Mouse (Mus musculus) erythroblast, embryonic 14.5 days (primary cell): ENCODE results near the gene Rab23.

Source experiments
- GATA1 ChIP-seq: IDR thresholded peaks from 2 replicates; pipeline ENCODE4 v1.6.1; 2012; ENCODE audit warnings: low read length, inconsistent platforms, mixed read lengths
- TAL1 ChIP-seq: IDR thresholded peaks from 3 replicates; pipeline ENCODE4 v1.6.1; 2012; ENCODE audit warnings: low read length, inconsistent platforms, mixed read lengths

DNA sequence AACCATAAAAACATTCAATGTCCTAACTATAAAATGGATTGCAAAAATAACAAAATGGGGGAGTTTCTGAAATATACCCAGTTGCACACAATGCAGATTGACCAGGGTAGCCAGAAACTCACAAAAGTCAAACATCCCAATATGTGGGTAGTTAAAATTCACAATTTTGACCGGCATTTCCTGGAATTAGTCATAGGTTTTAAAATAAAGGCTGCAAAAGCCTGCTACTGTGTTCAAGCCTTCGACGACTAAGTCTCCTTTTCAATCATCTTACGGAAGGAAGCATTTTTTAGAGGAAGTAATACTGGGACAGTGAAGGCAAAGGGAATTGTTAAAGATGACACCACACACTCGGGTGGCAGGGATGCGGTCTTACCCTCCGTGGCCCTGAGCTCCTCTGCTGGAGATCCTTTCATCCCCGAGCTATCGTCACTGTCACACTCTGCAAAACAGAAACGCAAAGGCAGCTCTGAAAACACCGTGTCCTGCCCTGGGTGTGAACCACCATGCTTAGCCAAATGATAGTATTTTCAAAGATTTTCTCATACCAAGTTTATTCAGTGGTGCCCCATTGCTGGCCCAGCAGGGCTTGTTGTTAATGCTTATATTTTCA, 45.9 kb downstream of the Rab23 start:
- TF ChIP-seq TAL1 (no peak), GATA1 (no peak)
